ENCODE assay signal across 18 mouse cellular contexts in genomic region chr14:41160076-41160475, GRCm38 (mm10). TPM values are rescaled to one million over a fixed set of nuclear protein-coding genes. Genes with fewer than 3 reads are reported as not detected.
DNase-seq lines count a peak whose midpoint lies in the region; ATAC-seq and TF ChIP-seq lines count a peak whose summit lies in the region.
"Had no signal": no experiment of that assay in that cellular context is flagged by ENCODE, and none has a peak within 500 bp of the region (broad histone marks: within the 10 kb centered on the region; RNA-seq: fewer than 3 reads in every experiment).

No protein-coding gene starts in this region.

- no peaks in the 10 kb centered on the region for H3K4me1 ChIP-seq in lung, embryonic 14.5 days (ENCODE audit: insufficient read depth)
- no peaks in the 10 kb centered on the region for H3K4me1 ChIP-seq in stomach, embryonic 15.5 days
- no peaks in the 10 kb centered on the region for H3K4me1 ChIP-seq in stomach, postnatal 0 days (replicated peaks; ENCODE audit: control insufficient read depth, insufficient read depth)
- H3K4me1 ChIP-seq in liver, embryonic 15.5 days (replicated peaks) = 0 out of 2 replicates have a peak, but pooled peaks cover 4% of the 10 kb centered on the region
- no peaks in the 10 kb centered on the region for H3K4me1 ChIP-seq in midbrain, embryonic 16.5 days (ENCODE audit: control insufficient read depth, insufficient read depth, low read length)
- H3K4me1 ChIP-seq: forebrain, embryonic 13.5 days had no signal

- no peak overlapping the region for H3K27ac ChIP-seq in lung, embryonic 14.5 days (ENCODE audit: low read depth)
- no peak overlapping the region for H3K27ac ChIP-seq in stomach, embryonic 15.5 days
- H3K27ac ChIP-seq in stomach, postnatal 0 days (replicated peaks) = no peak overlapping the region
- peak overlapping the region; percentile 52 for H3K27ac ChIP-seq in liver, embryonic 15.5 days (replicated peaks)
- no peak overlapping the region for H3K27ac ChIP-seq in midbrain, embryonic 16.5 days (ENCODE audit: low read length)
- H3K27ac ChIP-seq: embryonic facial prominence, embryonic 13.5 days; forebrain, embryonic 13.5 days; gastrocnemius, adult 2 months; hindbrain, embryonic 10.5 days had no signal

- TF ChIP-seq CTCF in lung, embryonic 14.5 days (IDR thresholded peaks at IDR 0.05; ENCODE audit: low read depth) = no peak
- no peak for TF ChIP-seq CTCF in stomach, postnatal 0 days (IDR thresholded peaks at IDR 0.05; ENCODE audit: low read depth)

- H3K27me3 ChIP-seq in lung, embryonic 14.5 days (ENCODE audit: insufficient read depth, low read length) = no peaks in the 10 kb centered on the region
- no peaks in the 10 kb centered on the region for H3K27me3 ChIP-seq in stomach, embryonic 15.5 days (replicated peaks)
- no peaks in the 10 kb centered on the region for H3K27me3 ChIP-seq in stomach, postnatal 0 days (ENCODE audit: control insufficient read depth, insufficient read depth, low read length)
- no peaks in the 10 kb centered on the region for H3K27me3 ChIP-seq in liver, embryonic 15.5 days
- H3K27me3 ChIP-seq in midbrain, embryonic 16.5 days (ENCODE audit: control insufficient read depth, insufficient read depth, low read depth, low read length) = no peaks in the 10 kb centered on the region
- H3K27me3 ChIP-seq: embryonic facial prominence, embryonic 13.5 days; forebrain, embryonic 13.5 days; heart, embryonic 12.5 days had no signal

- H3K36me3 ChIP-seq in lung, embryonic 14.5 days (ENCODE audit: insufficient read depth) = no peaks in the 10 kb centered on the region
- H3K36me3 ChIP-seq in stomach, embryonic 15.5 days = no peaks in the 10 kb centered on the region
- H3K36me3 ChIP-seq in stomach, postnatal 0 days (ENCODE audit: control insufficient read depth, insufficient read depth, low read length) = no peaks in the 10 kb centered on the region
- H3K36me3 ChIP-seq in liver, embryonic 15.5 days (replicated peaks) = no peaks in the 10 kb centered on the region
- no peaks in the 10 kb centered on the region for H3K36me3 ChIP-seq in midbrain, embryonic 16.5 days (ENCODE audit: control insufficient read depth, insufficient read depth, low read length)
- H3K36me3 ChIP-seq: embryonic facial prominence, embryonic 13.5 days; heart, embryonic 12.5 days; hindbrain, embryonic 10.5 days had no signal

- no peak overlapping the region for H3K4me3 ChIP-seq in lung, embryonic 14.5 days (ENCODE audit: low read depth, low read length)
- no peak overlapping the region for H3K4me3 ChIP-seq in stomach, embryonic 15.5 days (replicated peaks)
- H3K4me3 ChIP-seq in stomach, postnatal 0 days (ENCODE audit: low read depth, low read length) = no peak overlapping the region
- no peak overlapping the region for H3K4me3 ChIP-seq in liver, embryonic 15.5 days (replicated peaks)
- no peak overlapping the region for H3K4me3 ChIP-seq in midbrain, embryonic 16.5 days (ENCODE audit: low read depth, low read length)
- H3K4me3 ChIP-seq: embryonic facial prominence, embryonic 13.5 days; forebrain, embryonic 13.5 days; gastrocnemius, adult 2 months; heart, embryonic 12.5 days; hindbrain, embryonic 10.5 days had no signal

- TF ChIP-seq EP300 in stomach, postnatal 0 days (optimal IDR thresholded peaks at IDR 0.05) = no peak

- H3K9ac ChIP-seq in lung, embryonic 14.5 days = no peak overlapping the region
- no peak overlapping the region for H3K9ac ChIP-seq in stomach, embryonic 15.5 days
- H3K9ac ChIP-seq in stomach, postnatal 0 days (ENCODE audit: low read length) = no peak overlapping the region
- no peak overlapping the region for H3K9ac ChIP-seq in liver, embryonic 15.5 days
- no peak overlapping the region for H3K9ac ChIP-seq in midbrain, embryonic 16.5 days (ENCODE audit: low read depth, low read length)
- H3K9ac ChIP-seq: embryonic facial prominence, embryonic 13.5 days; forebrain, embryonic 13.5 days; heart, embryonic 12.5 days had no signal

- peak; percentile 60; the same call in 1 of the 2 replicates for ATAC-seq in lung, embryonic 14.5 days (ENCODE audit: insufficient read depth)
- ATAC-seq in stomach, embryonic 15.5 days (ENCODE audit: insufficient read depth, low FRiP score, low read depth) = peak; percentile 80; the same call in 1 of the 2 replicates
- no peak for ATAC-seq in stomach, postnatal 0 days (ENCODE audit: low FRiP score, low TSS enrichment)
- peak; percentile 35; the same call in 1 of the 2 replicates for ATAC-seq in liver, embryonic 15.5 days (ENCODE audit: insufficient read depth)
- no peak for ATAC-seq in midbrain, embryonic 16.5 days
- ATAC-seq: forebrain, embryonic 13.5 days had no signal

- H3K4me2 ChIP-seq in lung, embryonic 14.5 days = no peak overlapping the region
- H3K4me2 ChIP-seq in stomach, embryonic 15.5 days = no peak overlapping the region
- no peak overlapping the region for H3K4me2 ChIP-seq in stomach, postnatal 0 days (replicated peaks; ENCODE audit: low read depth)
- no peak overlapping the region for H3K4me2 ChIP-seq in liver, embryonic 15.5 days
- no peak overlapping the region for H3K4me2 ChIP-seq in midbrain, embryonic 16.5 days (ENCODE audit: low read length)
- H3K4me2 ChIP-seq: embryonic facial prominence, embryonic 13.5 days; forebrain, embryonic 13.5 days; heart, embryonic 12.5 days had no signal

- 49% methylated on average over 4 of the region's 4 CpGs for WGBS in lung, embryonic 14.5 days
- 60% methylated on average over 4 of the region's 4 CpGs for WGBS in stomach, embryonic 15.5 days
- WGBS in stomach, postnatal 0 days = 51% methylated on average over 4 of the region's 4 CpGs
- 60% methylated on average over 4 of the region's 4 CpGs for WGBS in liver, embryonic 15.5 days (ENCODE audit: insufficient replicate concordance)
- WGBS in midbrain, embryonic 16.5 days = 83% methylated on average over 4 of the region's 4 CpGs

- no peaks in the 10 kb centered on the region for H3K9me3 ChIP-seq in lung, embryonic 14.5 days (ENCODE audit: low read depth, low read length)
- no peaks in the 10 kb centered on the region for H3K9me3 ChIP-seq in stomach, embryonic 15.5 days
- H3K9me3 ChIP-seq in stomach, postnatal 0 days (ENCODE audit: control insufficient read depth, low read length) = no peaks in the 10 kb centered on the region
- no peaks in the 10 kb centered on the region for H3K9me3 ChIP-seq in liver, embryonic 15.5 days (replicated peaks)
- no peaks in the 10 kb centered on the region for H3K9me3 ChIP-seq in midbrain, embryonic 16.5 days (replicated peaks; ENCODE audit: control insufficient read depth, low read length, poor library complexity, severe bottlenecking)
- H3K9me3 ChIP-seq: embryonic facial prominence, embryonic 13.5 days; forebrain, embryonic 13.5 days; heart, embryonic 12.5 days; hindbrain, embryonic 10.5 days had no signal

- DNase-seq in lung, embryonic 14.5 days = peak; percentile 9
- DNase-seq in lung, postnatal 10 days = no peak
- no peak for DNase-seq in stomach, postnatal 0 days (ENCODE audit: low spot score)
- DNase-seq: adrenal gland, postnatal 25 days; cerebellum, adult 18-20 months; cerebellum, adult 9-11 months; cerebellum, postnatal 36 days; gastrocnemius, adult 2 months; gastrocnemius, postnatal 25 days had no signal

RNA-seq across cellular contexts. Expression of gene Mbl1, which starts 8.8 kb away (rescaled TPM):
- not detected in 2 replicates for polyA plus RNA-seq in lung, embryonic 14.5 days (2014; fragmentation: Nextera tagmentation; extraction: Ambion mirVana)
- 0.83 and 2.7 TPM in 2 replicates for polyA plus RNA-seq in stomach, embryonic 15.5 days (2015; fragmentation: Nextera tagmentation; extraction: Ambion mirVana)
- 0.29 TPM in 1 of 2 replicates, not detected in the other for polyA plus RNA-seq in stomach, postnatal 0 days (2015; fragmentation: Nextera tagmentation; extraction: Ambion mirVana)
- polyA plus RNA-seq in liver, embryonic 15.5 days (2015; fragmentation: Nextera tagmentation; extraction: Ambion mirVana) = 32.3 and 33.2 TPM in 2 replicates
- not detected in 2 replicates for polyA plus RNA-seq in midbrain, embryonic 16.5 days (2015; fragmentation: Nextera tagmentation; extraction: Ambion mirVana)
- polyA plus RNA-seq: adrenal gland, adult 2 months; embryonic facial prominence, embryonic 13.5 days; forebrain, embryonic 13.5 days; heart, embryonic 16.5 days; hindbrain, embryonic 10.5 days had no signal

RNA-seq across cellular contexts. Expression of gene Sftpd, which starts 24.9 kb away (rescaled TPM):
- not detected in 2 replicates for polyA plus RNA-seq in lung, embryonic 14.5 days (2014; fragmentation: Nextera tagmentation; extraction: Ambion mirVana)
- polyA plus RNA-seq in stomach, embryonic 15.5 days (2015; fragmentation: Nextera tagmentation; extraction: Ambion mirVana) = 0.12 and 0.13 TPM in 2 replicates
- polyA plus RNA-seq in stomach, postnatal 0 days (2015; fragmentation: Nextera tagmentation; extraction: Ambion mirVana) = 4.9 TPM in 2 replicates
- polyA plus RNA-seq in liver, embryonic 15.5 days (2015; fragmentation: Nextera tagmentation; extraction: Ambion mirVana) = 0.20 and 0.41 TPM in 2 replicates
- polyA plus RNA-seq in midbrain, embryonic 16.5 days (2015; fragmentation: Nextera tagmentation; extraction: Ambion mirVana) = not detected in 2 replicates
- polyA plus RNA-seq: adrenal gland, adult 2 months; embryonic facial prominence, embryonic 13.5 days; forebrain, embryonic 13.5 days; heart, embryonic 12.5 days; hindbrain, embryonic 10.5 days had no signal

RNA-seq across cellular contexts. Expression of gene Sftpa1, which starts 28.5 kb away (rescaled TPM):
- polyA plus RNA-seq in lung, embryonic 14.5 days (2014; fragmentation: Nextera tagmentation; extraction: Ambion mirVana) = 28.1 and 29.4 TPM in 2 replicates
- not detected in 2 replicates for polyA plus RNA-seq in stomach, embryonic 15.5 days (2015; fragmentation: Nextera tagmentation; extraction: Ambion mirVana)
- polyA plus RNA-seq in stomach, postnatal 0 days (2015; fragmentation: Nextera tagmentation; extraction: Ambion mirVana) = 0.06 TPM in 1 of 2 replicates, not detected in the other
- 0.02 and 0.14 TPM in 2 replicates for polyA plus RNA-seq in liver, embryonic 15.5 days (2015; fragmentation: Nextera tagmentation; extraction: Ambion mirVana)
- not detected in 2 replicates for polyA plus RNA-seq in midbrain, embryonic 16.5 days (2015; fragmentation: Nextera tagmentation; extraction: Ambion mirVana)
- polyA plus RNA-seq: adrenal gland, adult 2 months; embryonic facial prominence, embryonic 13.5 days; forebrain, embryonic 13.5 days; hindbrain, embryonic 10.5 days had no signal

RNA-seq across cellular contexts. Expression of gene Mat1a, which starts 55.2 kb away (rescaled TPM):
- polyA plus RNA-seq in lung, embryonic 14.5 days (2014; fragmentation: Nextera tagmentation; extraction: Ambion mirVana) = 2.6 and 4.0 TPM in 2 replicates
- 8.6 and 12.3 TPM in 2 replicates for polyA plus RNA-seq in stomach, embryonic 15.5 days (2015; fragmentation: Nextera tagmentation; extraction: Ambion mirVana)
- 0.75 and 2.0 TPM in 2 replicates for polyA plus RNA-seq in stomach, postnatal 0 days (2015; fragmentation: Nextera tagmentation; extraction: Ambion mirVana)
- polyA plus RNA-seq in liver, embryonic 15.5 days (2015; fragmentation: Nextera tagmentation; extraction: Ambion mirVana) = 55.9 and 83.9 TPM in 2 replicates
- polyA plus RNA-seq in midbrain, embryonic 16.5 days (2015; fragmentation: Nextera tagmentation; extraction: Ambion mirVana) = not detected in 2 replicates
- polyA plus RNA-seq: embryonic facial prominence, embryonic 13.5 days; forebrain, embryonic 13.5 days; hindbrain, embryonic 10.5 days had no signal

Comparison
In these comparisons a context has a peak if more than half of its experiments do, and no peak if none do; other contexts are left out.
1. ATAC-seq: peak in lung, embryonic 14.5 days (single experiment), stomach, embryonic 15.5 days (single experiment) and liver, embryonic 15.5 days (single experiment); none in stomach, postnatal 0 days (single experiment) and midbrain, embryonic 16.5 days (single experiment).
2. RNA of gene Sftpa1, which starts 28.5 kb away (polyA plus RNA-seq): 28.1 to 29.4 TPM in lung, embryonic 14.5 days; not detected in stomach, embryonic 15.5 days, 0.06 TPM in stomach, postnatal 0 days, 0.02 to 0.14 TPM in liver, embryonic 15.5 days and not detected in midbrain, embryonic 16.5 days; every median in the first group is over 10 times any median in the second.